Mouse (Mus musculus) gastrocnemius, adult 2 months (tissue): Measurements from ENCODE around the gene Psmb2. TPM values are rescaled to one million over a fixed set of nuclear protein-coding genes. Genes with fewer than 3 reads are reported as not detected.

Experiments used
- DNase-seq: peaks from one replicate; pipeline ENCODE4 v3.0.0; 2022
- H3K27ac ChIP-seq: fragments of 200-600 bp; 2 replicates; pipeline ENCODE4 v1.8.1; 2022; ENCODE audit warnings: mild to moderate bottlenecking
- H3K4me3 ChIP-seq: fragments of 200-600 bp; 2 replicates; pipeline ENCODE4 v1.8.1; 2022; ENCODE audit warnings: mild to moderate bottlenecking, moderate library complexity
- CTCF ChIP-seq: fragments of 200-600 bp; IDR thresholded peaks from 2 replicates; pipeline ENCODE4 v1.8.1; 2022; ENCODE audit warnings: antibody characterized with exemption, mild to moderate bottlenecking, moderate library complexity
- intact Hi-C: fragments of 180-260 bp; cut with DNase I; formaldehyde crosslinking; loops from one replicate; pipeline ENCODE4 v1.15.1; 2025
- total RNA-seq, 2 experiments: library from RNA; stranded (reverse); gene quantifications; 2 replicates each; pipeline ENCODE4 v1.2.3; 2021

Gene Psmb2
- total RNA-seq, 2 experiments from 2014 or later = 93.2 to 98.3 TPM

GRCm38 (mm10) chr4:126661249-126661648 is 16.2 kb upstream of the Psmb2 start:
- TF ChIP-seq CTCF = no peak
- no peak overlapping the region for H3K4me3 ChIP-seq
- DNase-seq = no peak
- H3K27ac ChIP-seq = no peak overlapping the region
- intact Hi-C loops = no loop called here

DNA sequence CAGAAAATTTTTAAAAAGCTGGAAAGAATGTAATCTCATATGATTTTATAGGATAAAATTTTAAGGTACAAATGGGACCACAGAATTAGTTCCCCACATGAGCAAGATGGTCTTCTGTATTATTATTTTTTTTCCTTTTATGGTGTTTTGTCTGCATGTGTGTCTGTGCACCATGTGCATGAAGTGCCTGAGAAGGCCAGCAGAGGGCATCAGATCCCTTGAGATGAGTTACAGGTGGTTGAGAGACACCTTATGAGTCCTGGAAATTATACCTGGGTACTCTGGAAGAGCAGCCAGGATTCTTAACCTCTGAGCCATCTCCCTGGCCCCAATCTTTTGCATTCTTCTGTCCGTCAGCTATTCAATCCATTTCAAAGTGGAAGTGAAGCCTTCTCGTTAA is 10.4 kb upstream of the Psmb2 start:
- no peak overlapping the region for H3K4me3 ChIP-seq
- intact Hi-C loops = no loop called here

DNA sequence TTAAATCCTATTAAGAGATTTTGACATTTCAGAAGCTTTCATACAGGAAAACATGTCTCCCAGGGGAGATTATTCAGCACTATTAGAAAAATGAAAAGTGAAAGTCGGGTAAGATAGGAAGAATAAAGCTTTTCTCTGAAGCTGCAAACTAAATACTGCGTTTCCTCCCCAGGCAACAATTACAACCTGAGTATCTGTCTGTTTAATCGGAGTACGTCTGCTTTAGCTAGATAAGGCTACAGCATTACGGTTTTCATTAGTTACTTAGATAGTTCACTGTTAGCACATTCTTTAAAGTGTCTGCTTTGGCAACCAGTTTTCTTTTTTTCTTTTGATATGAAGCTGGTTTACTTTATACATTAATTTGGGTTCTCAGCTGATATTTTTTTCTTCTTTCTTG is 4.9 kb downstream of the Psmb2 start:
- Histone ChIP-seq H3K27ac (0 out of 2 replicates have a peak overlapping the region, but pooled peaks have one; percentile 20), H3K4me3 (peak overlapping the region; percentile 3; the same call in 1 of the 2 replicates)
- TF ChIP-seq CTCF = no peak
- intact Hi-C loops = no loop called here
- no peak for DNase-seq

More for the DNA sequence above, 10.4 kb upstream of the Psmb2 start:
- no peak for DNase-seq
- no peak overlapping the region for H3K27ac ChIP-seq
- TF ChIP-seq CTCF = no peak

DNA sequence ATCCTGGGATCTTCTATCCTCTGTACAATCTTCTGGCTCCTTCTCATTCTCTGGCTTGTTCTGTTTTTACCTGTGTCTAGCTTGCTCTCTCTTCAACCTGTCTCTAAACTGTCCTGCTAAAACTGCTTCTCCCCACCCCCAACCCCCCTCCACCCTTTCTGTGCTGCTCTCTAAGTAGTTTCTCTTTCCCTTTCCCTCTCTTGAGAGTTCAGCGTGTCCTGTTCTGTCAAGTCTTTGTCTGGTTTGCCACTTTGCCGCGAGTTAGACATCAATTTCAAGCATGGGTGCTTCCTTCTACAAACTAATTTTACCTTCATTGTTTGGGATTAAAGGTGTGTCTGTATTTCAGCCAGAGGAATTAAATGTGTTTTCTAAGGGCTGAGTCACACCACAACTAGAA is 5.7 kb downstream of the Psmb2 start:
- no peak for TF ChIP-seq CTCF
- Histone ChIP-seq H3K4me3 (no peak overlapping the region), H3K27ac (no peak overlapping the region)
- intact Hi-C loops = no loop called here
- DNase-seq = no peak

- no peak for TF ChIP-seq CTCF
- DNase-seq = no peak
- intact Hi-C loops = no loop called here
- H3K4me3 ChIP-seq = peak overlapping the region; percentile 3; the same call in 1 of the 2 replicates
- peak overlapping the region; percentile 86 for H3K27ac ChIP-seq
These were observed 12.0 kb downstream of the Psmb2 start for GRCm38 (mm10) chr4:126689457-126689856.

GRCm38 (mm10) chr4:126693021-126693420 is 15.6 kb downstream of the Psmb2 start:
- no peak overlapping the region for H3K4me3 ChIP-seq
- intact Hi-C loops = no loop called here
- no peak overlapping the region for H3K27ac ChIP-seq
- TF ChIP-seq CTCF = no peak
- DNase-seq = no peak

DNA sequence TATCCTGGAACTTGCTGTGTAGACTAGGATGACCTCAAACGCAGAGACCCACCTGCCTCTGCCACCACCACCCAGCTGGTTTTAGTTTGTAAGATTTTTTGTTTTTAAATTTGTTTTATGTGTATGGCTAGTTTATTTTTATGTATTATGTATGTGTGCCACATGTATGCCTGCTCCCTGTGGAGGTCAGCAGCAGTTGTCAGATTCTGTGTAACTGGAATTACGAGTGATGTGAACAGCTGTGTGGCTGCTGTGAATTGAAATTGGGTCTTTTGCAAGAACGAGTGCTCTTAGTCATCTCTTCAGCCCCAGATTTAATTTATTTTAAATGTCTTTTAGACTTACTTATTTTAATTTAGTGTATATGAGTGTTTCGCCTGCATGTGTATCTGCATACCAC is 19.5 kb downstream of the Psmb2 start:
- Histone ChIP-seq H3K27ac (no peak overlapping the region), H3K4me3 (no peak overlapping the region)
- TF ChIP-seq CTCF = no peak
- DNase-seq = no peak
- intact Hi-C loops = no loop called here

DNA sequence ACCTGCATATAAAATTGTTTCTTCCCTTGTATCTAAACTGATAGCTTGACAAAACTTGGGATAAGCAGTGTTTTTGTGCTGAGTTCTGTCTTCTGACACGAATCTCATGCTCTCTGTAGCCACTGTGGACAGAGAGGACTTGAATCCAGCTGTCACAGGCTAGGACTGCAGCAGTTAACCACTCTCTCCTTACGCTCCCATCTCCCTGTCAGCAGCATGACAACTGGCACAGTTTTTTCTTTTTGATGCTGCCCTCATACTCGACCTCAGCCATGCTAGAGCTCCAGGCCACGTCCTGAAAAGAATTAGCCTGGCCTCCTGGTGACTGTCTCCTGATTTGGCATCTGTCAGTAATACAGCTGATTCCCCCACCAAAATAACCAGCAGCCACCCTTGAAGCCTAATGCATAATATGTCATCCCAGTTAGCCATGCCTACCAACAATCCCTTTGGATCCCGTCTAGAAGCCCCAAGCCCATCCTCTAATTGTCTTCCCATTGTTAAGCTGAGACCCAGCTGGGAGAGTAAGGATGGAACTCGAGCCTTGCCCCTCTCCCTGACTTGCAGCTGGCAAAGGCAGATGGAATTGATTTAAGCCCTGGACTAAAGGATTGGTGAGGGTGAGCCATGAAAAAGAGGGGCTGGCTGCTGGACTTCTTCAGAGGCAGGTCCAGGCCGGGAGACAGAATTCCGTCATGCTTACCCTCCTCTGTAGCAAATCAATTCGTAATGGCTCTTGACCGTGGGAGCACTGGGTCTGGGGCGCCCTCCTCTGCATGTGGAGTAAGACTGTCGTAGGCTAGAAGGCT is 29.4 kb downstream of the Psmb2 start:
- no peak overlapping the region for H3K4me3 ChIP-seq
- DNase-seq = no peak
- intact Hi-C loops = no loop called here
- TF ChIP-seq CTCF = no peak
- H3K27ac ChIP-seq = no peak overlapping the region

DNA sequence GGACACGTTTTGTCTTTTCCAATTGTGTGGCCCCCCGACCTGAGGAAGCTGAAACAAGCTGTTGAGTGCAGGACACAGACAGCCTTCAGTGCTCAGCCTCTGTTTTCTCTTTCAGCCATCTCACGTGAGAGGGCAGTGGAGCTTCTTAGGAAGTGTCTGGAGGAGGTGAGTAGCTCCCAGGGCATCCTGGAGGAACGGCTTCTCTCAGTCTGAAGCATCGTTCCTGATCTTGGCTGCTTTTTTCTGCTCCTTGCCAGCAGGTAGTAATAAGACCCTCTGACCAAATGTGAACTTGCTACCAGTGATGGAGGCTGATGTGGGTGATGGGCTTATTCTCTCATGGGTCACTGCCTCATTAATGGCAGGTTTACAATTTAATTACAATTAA is 30.0 kb downstream of the Psmb2 start:
- intact Hi-C loops = no loop called here
- Histone ChIP-seq H3K4me3 (no peak overlapping the region), H3K27ac (no peak overlapping the region)
- no peak for DNase-seq
- TF ChIP-seq CTCF = no peak

GRCm38 (mm10) chr4:126732111-126732510 is 54.7 kb downstream of the Psmb2 start:
- Histone ChIP-seq H3K27ac (no peak overlapping the region), H3K4me3 (no peak overlapping the region)
- no peak for TF ChIP-seq CTCF
- DNase-seq = no peak
- intact Hi-C loops = no loop called here

GRCm38 (mm10) chr4:126732531-126733380 is 55.3 kb downstream of the Psmb2 start:
- no peak overlapping the region for H3K4me3 ChIP-seq
- DNase-seq = no peak
- TF ChIP-seq CTCF = no peak
- intact Hi-C loops = no loop called here
- H3K27ac ChIP-seq = no peak overlapping the region

DNA sequence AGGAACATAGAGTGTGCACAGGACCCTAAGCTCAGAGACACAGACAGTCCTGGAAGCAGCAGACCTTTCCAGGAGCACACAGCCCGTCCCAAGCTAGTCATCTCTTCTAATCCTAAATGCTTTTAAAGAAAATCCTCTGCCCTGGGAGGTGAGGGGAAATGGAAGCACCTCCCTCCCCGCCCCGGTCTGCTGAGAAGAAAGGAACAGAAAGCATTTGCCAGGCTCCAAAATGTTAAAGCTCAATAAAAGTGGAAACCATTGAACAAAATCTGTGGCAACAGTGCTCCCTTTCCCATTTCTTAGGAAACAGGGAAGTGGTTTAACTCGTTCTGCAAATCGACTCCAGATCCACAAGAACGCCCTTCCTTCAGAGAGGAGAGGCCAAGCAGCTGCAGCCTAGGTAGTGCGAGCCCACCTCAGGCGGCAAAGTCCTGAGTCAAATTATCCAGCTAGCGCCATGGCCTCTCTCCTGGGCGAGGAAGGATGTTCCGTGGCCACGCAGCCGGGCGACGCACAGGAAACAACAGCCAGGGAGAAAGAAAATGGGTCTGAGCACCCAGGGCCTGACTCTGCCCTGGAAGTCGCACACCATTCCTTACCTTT is 56.7 kb downstream of the Psmb2 start:
- Histone ChIP-seq H3K27ac (no peak overlapping the region), H3K4me3 (no peak overlapping the region)
- DNase-seq = no peak
- no peak for TF ChIP-seq CTCF
- intact Hi-C loops = no loop called here
